Comparison of ENCODE assay signal across 13 mouse cellular contexts in the genomic region with DNA sequence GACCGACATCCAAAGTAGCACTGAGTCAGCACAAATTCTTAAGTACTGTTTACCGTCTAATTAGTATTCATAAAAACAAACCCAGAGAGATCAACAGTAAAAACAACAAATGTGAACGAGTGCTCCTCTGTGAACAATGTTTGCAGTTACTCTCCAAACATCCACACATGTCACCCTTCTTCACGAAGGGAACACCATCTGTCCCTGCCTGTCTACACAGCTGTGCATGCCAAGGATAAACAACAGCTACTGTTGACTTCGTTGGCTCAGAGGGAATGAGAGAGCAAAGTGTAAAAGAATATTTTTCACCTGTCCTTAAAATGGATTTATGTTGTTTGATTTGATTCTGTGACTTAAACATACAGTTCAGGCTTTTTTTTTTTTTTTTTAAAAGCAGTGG.
"Had no signal": no experiment of that assay in that cellular context is flagged by ENCODE, and none has a peak within 500 bp of the region (broad histone marks: within the 10 kb centered on the region; RNA-seq: fewer than 3 reads in every experiment).

No protein-coding gene starts in this region.

- H3K36me3 ChIP-seq: limb, embryonic 10.5 days; liver, embryonic 15.5 days; midbrain, embryonic 13.5 days; neural tube, embryonic 15.5 days; stomach, embryonic 15.5 days had no signal

- H3K9me3 ChIP-seq: limb, embryonic 10.5 days; liver, embryonic 15.5 days; midbrain, embryonic 13.5 days; neural tube, embryonic 15.5 days; stomach, embryonic 15.5 days had no signal

- DNase-seq: kidney, adult 2 months; kidney, postnatal 25 days; lung, adult 2 months; lung, postnatal 36 days; thymus, postnatal 36 days had no signal

- H3K27ac ChIP-seq: left cerebral cortex, adult 2 months; limb, embryonic 10.5 days; liver, embryonic 15.5 days; midbrain, embryonic 13.5 days; neural tube, embryonic 15.5 days; stomach, embryonic 15.5 days had no signal

- H3K4me3 ChIP-seq: left cerebral cortex, adult 2 months; limb, embryonic 10.5 days; liver, embryonic 15.5 days; midbrain, embryonic 13.5 days; neural tube, embryonic 15.5 days; stomach, embryonic 15.5 days had no signal

- H3K4me2 ChIP-seq: liver, embryonic 11.5 days; liver, embryonic 15.5 days; midbrain, embryonic 13.5 days; neural tube, embryonic 15.5 days; stomach, embryonic 15.5 days had no signal

- H3K9ac ChIP-seq: liver, embryonic 15.5 days; midbrain, embryonic 13.5 days; neural tube, embryonic 15.5 days; stomach, embryonic 15.5 days had no signal

- H3K4me1 ChIP-seq: stomach, embryonic 15.5 days had no signal

- ATAC-seq: lung, postnatal 0 days; midbrain, embryonic 13.5 days had no signal

- H3K27me3 ChIP-seq: liver, embryonic 15.5 days; midbrain, embryonic 13.5 days; neural tube, embryonic 15.5 days; stomach, embryonic 15.5 days had no signal
